Mouse (Mus musculus) hindbrain, embryonic 10.5 days (tissue): Measurements from ENCODE around the gene Selenos. TPM values are rescaled to one million over a fixed set of nuclear protein-coding genes. Genes with fewer than 3 reads are reported as not detected.

Source experiments
- DNase-seq: peaks from one replicate; pipeline ENCODE4 v3.0.0-alpha.2; 2017; ENCODE audit warnings: low spot score
- H3K27ac ChIP-seq: fragments of 300-500 bp; sonication (generic); 2 replicates; pipeline ENCODE4 v1.5.1; 2016; ENCODE audit warnings: mild to moderate bottlenecking, moderate library complexity
- H3K27me3 ChIP-seq: fragments of 300-500 bp; sonication (generic); 2 replicates; pipeline ENCODE4 v1.6.1; 2016; ENCODE audit warnings: mild to moderate bottlenecking; ENCODE audit not compliant: poor library complexity, insufficient read depth, severe bottlenecking
- H3K36me3 ChIP-seq: fragments of 300-500 bp; sonication (generic); 2 replicates; pipeline ENCODE4 v1.6.1; 2016; ENCODE audit warnings: mild to moderate bottlenecking, moderate library complexity
- H3K4me1 ChIP-seq: fragments of 300-500 bp; sonication (generic); replicated peaks from 2 replicates; pipeline ENCODE4 v1.6.1; 2016; ENCODE audit warnings: mild to moderate bottlenecking
- H3K4me3 ChIP-seq: fragments of 300-500 bp; sonication (generic); 2 replicates; pipeline ENCODE4 v1.5.1; 2016; ENCODE audit warnings: mild to moderate bottlenecking, moderate library complexity
- H3K9me3 ChIP-seq: fragments of 300-500 bp; sonication (generic); 2 replicates; pipeline ENCODE4 v1.6.1; 2016; ENCODE audit warnings: mild to moderate bottlenecking, moderate library complexity
- WGBS: fragments of 180-500 bp; shearing (Covaris S2); methylation state at CpG from one replicate; pipeline ENCODE4 v1.1.7; 2016; 5-methylcytosine and 5-hydroxymethylcytosine counted together
- polyA plus RNA-seq: library from polyadenylated mRNA; unstranded; fragments of >200 nt; fragmentation: Nextera tagmentation; extraction: Ambion mirVana; gene quantifications from 2 replicates; pipeline ENCODE4 v1.2.1, GENCODE M21; 2016

Gene Selenos
- polyA plus RNA-seq, 1 experiment from 2014 or later = 90.0 TPM

- no peak overlapping the region for H3K4me3 ChIP-seq
Measured at GRCm38 (mm10) chr7:66131776-66132421, 52.5 kb downstream of the Selenos start.

GRCm38 (mm10) chr7:66134154-66134553 is 54.7 kb downstream of the Selenos start:
- Histone ChIP-seq H3K27me3 (no peaks in the 10 kb centered on the region), H3K27ac (no peak overlapping the region), H3K4me3 (no peak overlapping the region), H3K4me1 (peaks cover 8% of the 10 kb centered on the region), H3K9me3 (0 out of 2 replicates have a peak, but pooled peaks cover 2% of the 10 kb centered on the region), H3K36me3 (peaks cover 24% of the 10 kb centered on the region)
- no peak for DNase-seq
- WGBS = 97% methylated on average over 3 of the region's 3 CpGs

More at GRCm38 (mm10) chr7:66131776-66132421, 52.5 kb downstream of the Selenos start:
- no peak for DNase-seq
- Histone ChIP-seq H3K36me3 (peaks cover 27% of the 10 kb centered on the region), H3K27ac (no peak overlapping the region), H3K9me3 (0 out of 2 replicates have a peak, but pooled peaks cover 2% of the 10 kb centered on the region), H3K4me1 (peaks cover 29% of the 10 kb centered on the region), H3K27me3 (no peaks in the 10 kb centered on the region)
- 93% methylated on average over 4 of the region's 4 CpGs for WGBS

GRCm38 (mm10) chr7:66135644-66136043 is 56.2 kb downstream of the Selenos start:
- peaks cover 21% of the 10 kb centered on the region for H3K36me3 ChIP-seq
- DNase-seq = no peak
- no peak overlapping the region for H3K4me3 ChIP-seq
- WGBS = 90% methylated on average over 3 of the region's 3 CpGs
- 0 out of 2 replicates have a peak, but pooled peaks cover under 1% of the 10 kb centered on the region for H3K9me3 ChIP-seq
- H3K4me1 ChIP-seq = peaks cover 8% of the 10 kb centered on the region
- H3K27me3 ChIP-seq = no peaks in the 10 kb centered on the region
- H3K27ac ChIP-seq = no peak overlapping the region

GRCm38 (mm10) chr7:66136187-66136586 is 56.7 kb downstream of the Selenos start:
- H3K36me3 ChIP-seq = peaks cover 16% of the 10 kb centered on the region
- no peaks in the 10 kb centered on the region for H3K9me3 ChIP-seq
- no peak overlapping the region for H3K4me3 ChIP-seq
- H3K27me3 ChIP-seq = no peaks in the 10 kb centered on the region
- H3K4me1 ChIP-seq = peaks cover 8% of the 10 kb centered on the region
- no peak for DNase-seq
- H3K27ac ChIP-seq = no peak overlapping the region

GRCm38 (mm10) chr7:66137309-66137708 is 57.9 kb downstream of the Selenos start:
- DNase-seq = no peak
- WGBS = 92% methylated on average over 4 of the region's 4 CpGs
- Histone ChIP-seq H3K27ac (no peak overlapping the region), H3K36me3 (peaks cover 10% of the 10 kb centered on the region), H3K27me3 (no peaks in the 10 kb centered on the region), H3K4me3 (no peak overlapping the region), H3K9me3 (no peaks in the 10 kb centered on the region), H3K4me1 (peaks cover 8% of the 10 kb centered on the region)

- no peak overlapping the region for H3K4me3 ChIP-seq
- no peak for DNase-seq
- no peak overlapping the region for H3K27ac ChIP-seq
- WGBS = 81% methylated on average over 4 of the region's 4 CpGs
- H3K4me1 ChIP-seq = peaks cover 8% of the 10 kb centered on the region
- no peaks in the 10 kb centered on the region for H3K9me3 ChIP-seq
- H3K36me3 ChIP-seq = peaks cover 10% of the 10 kb centered on the region
- no peaks in the 10 kb centered on the region for H3K27me3 ChIP-seq
Measured at GRCm38 (mm10) chr7:66138301-66138700, 58.9 kb downstream of the Selenos start.

GRCm38 (mm10) chr7:66138878-66139277 is 59.4 kb downstream of the Selenos start:
- Histone ChIP-seq H3K9me3 (no peaks in the 10 kb centered on the region), H3K27me3 (no peaks in the 10 kb centered on the region), H3K36me3 (peaks cover 10% of the 10 kb centered on the region), H3K4me1 (peaks cover 8% of the 10 kb centered on the region), H3K4me3 (no peak overlapping the region), H3K27ac (no peak overlapping the region)
- no peak for DNase-seq
- 87% methylated on average over 5 of the region's 5 CpGs for WGBS

Other genes with a start within 250 kb of the Selenos start
- gene Pcsk6, start 217.9 kb upstream of the Selenos start, polyA plus RNA-seq = 1.0 and 1.2 TPM in 2 replicates
- not detected in 2 replicates for gene Gm45213, start 36.0 kb upstream of the Selenos start, polyA plus RNA-seq
- 236 and 247 TPM in 2 replicates for gene Snrpa1, start 20.6 kb upstream of the Selenos start, polyA plus RNA-seq
- gene Chsy1, start 29.9 kb downstream of the Selenos start, polyA plus RNA-seq = 9.6 and 11.2 TPM in 2 replicates